In genomic region chr8:71701414-71702086, GRCm38 (mm10) we compare ENCODE assay signal across 8 mouse cellular contexts. TPM values are rescaled to one million over a fixed set of nuclear protein-coding genes. Genes with fewer than 3 reads are reported as not detected.
DNase-seq lines count a peak whose midpoint lies in the region; ATAC-seq and TF ChIP-seq lines count a peak whose summit lies in the region.

Gene B3gnt3 (minus strand): TSS chr8:71701789.

- no peaks in the 10 kb centered on the region for H3K4me1 ChIP-seq in heart, embryonic 11.5 days (ENCODE audit: control insufficient read depth, insufficient read depth, low read length)
- H3K4me1 ChIP-seq in MEL (ENCODE audit: control insufficient read depth in 1 of 2, insufficient read depth in 2 of 2, low read length in 2 of 2), result peaks cover 10 to 21% of the 10 kb centered on the region in 2 experiments
- H3K4me1 ChIP-seq in hindbrain, embryonic 15.5 days (replicated peaks), result no peaks in the 10 kb centered on the region; the same call in 1 of the 2 replicates
- peaks cover 5% of the 10 kb centered on the region; the same call in 1 of the 2 replicates for H3K4me1 ChIP-seq in midbrain, embryonic 12.5 days

- H3K4me2 ChIP-seq in heart, embryonic 11.5 days, result peak within 1 kb of the TSS; percentile 61
- peak within 1 kb of the TSS; percentile 18 for H3K4me2 ChIP-seq in hindbrain, embryonic 15.5 days
- H3K4me2 ChIP-seq in midbrain, embryonic 12.5 days (replicated peaks), result 0 out of 2 replicates have a peak within 1 kb of the TSS, but pooled peaks have one; percentile 4

- no peak for TF ChIP-seq CTCF in MEL (IDR thresholded peaks at IDR 0.05 in 2 of 3, conservative IDR thresholded peaks at IDR 0.05 in 1 of 3; ENCODE audit: control insufficient read depth in 1 of 3, insufficient read depth in 1 of 3, low read depth in 2 of 3, low read length in 3 of 3, poor library complexity in 1 of 3, severe bottlenecking in 1 of 3)

- H3K36me3 ChIP-seq in heart, embryonic 11.5 days (ENCODE audit: control insufficient read depth, insufficient read depth, low read length), result no peaks in the 10 kb centered on the region
- H3K36me3 ChIP-seq in MEL (ENCODE audit: control insufficient read depth in 1 of 2, insufficient read depth in 2 of 2, low read length in 2 of 2), result peaks cover 0 to 8% of the 10 kb centered on the region in 2 experiments; a peak in 2 of 4 replicates
- H3K36me3 ChIP-seq in hindbrain, embryonic 15.5 days, result no peaks in the 10 kb centered on the region
- no peaks in the 10 kb centered on the region for H3K36me3 ChIP-seq in midbrain, embryonic 12.5 days

- intact Hi-C loops in heart, postnatal 14 days (cut with DNase I), result no loop called here

- 15% methylated on average over 32 of the region's 34 CpGs for WGBS in heart, embryonic 11.5 days (ENCODE audit: insufficient replicate concordance)
- WGBS in hindbrain, embryonic 15.5 days, result 19% methylated on average over 30 of the region's 34 CpGs
- 24% methylated on average over 33 of the region's 34 CpGs for WGBS in midbrain, embryonic 12.5 days

- no peak for TF ChIP-seq POLR2A in MEL (IDR thresholded peaks at IDR 0.05; ENCODE audit: control insufficient read depth in 1 of 2, insufficient read depth in 1 of 2, low read depth in 1 of 2, low read length in 2 of 2, poor library complexity in 1 of 2)

- no peak within 1 kb of the TSS for H3K9ac ChIP-seq in heart, embryonic 11.5 days (ENCODE audit: low read depth, low read length)
- peak within 1 kb of the TSS; percentile 51 for H3K9ac ChIP-seq in MEL (ENCODE audit: control insufficient read depth, low read depth, low read length, poor library complexity, severe bottlenecking)
- no peak within 1 kb of the TSS for H3K9ac ChIP-seq in hindbrain, embryonic 15.5 days
- no peak within 1 kb of the TSS; the same call in 1 of the 2 replicates for H3K9ac ChIP-seq in midbrain, embryonic 12.5 days (replicated peaks)

- H3K27me3 ChIP-seq in heart, embryonic 11.5 days (ENCODE audit: control insufficient read depth, insufficient read depth, low read length), result peaks cover 50% of the 10 kb centered on the region
- no peaks in the 10 kb centered on the region for H3K27me3 ChIP-seq in MEL (ENCODE audit: control insufficient read depth in 1 of 2, insufficient read depth in 2 of 2, low read length in 2 of 2)
- peaks cover 61% of the 10 kb centered on the region for H3K27me3 ChIP-seq in hindbrain, embryonic 15.5 days
- H3K27me3 ChIP-seq in midbrain, embryonic 12.5 days, result peaks cover 81% of the 10 kb centered on the region

- no peak for ATAC-seq in heart, embryonic 11.5 days (replicated peaks; ENCODE audit: insufficient number of reproducible peaks, low FRiP score, low TSS enrichment)
- ATAC-seq in hindbrain, embryonic 15.5 days (ENCODE audit: low FRiP score, low read depth), result no peak
- ATAC-seq in midbrain, embryonic 12.5 days (ENCODE audit: low FRiP score, low read depth), result no peak

- no peak within 1 kb of the TSS for H3K27ac ChIP-seq in heart, embryonic 11.5 days (ENCODE audit: low read depth, low read length)
- peak within 1 kb of the TSS; percentile 39 for H3K27ac ChIP-seq in MEL (ENCODE audit: control insufficient read depth, low read depth, low read length)
- H3K27ac ChIP-seq in hindbrain, embryonic 15.5 days (replicated peaks), result no peak within 1 kb of the TSS
- no peak within 1 kb of the TSS for H3K27ac ChIP-seq in midbrain, embryonic 12.5 days (replicated peaks)

- no peaks in the 10 kb centered on the region for H3K9me3 ChIP-seq in heart, embryonic 11.5 days (replicated peaks; ENCODE audit: control insufficient read depth, low read length)
- H3K9me3 ChIP-seq in MEL (replicated peaks; ENCODE audit: insufficient read depth, low read length), result no peaks in the 10 kb centered on the region
- H3K9me3 ChIP-seq in hindbrain, embryonic 15.5 days, result no peaks in the 10 kb centered on the region
- no peaks in the 10 kb centered on the region for H3K9me3 ChIP-seq in midbrain, embryonic 12.5 days

- H3K4me3 ChIP-seq in heart, embryonic 11.5 days (ENCODE audit: low read depth, low read length), result peak within 1 kb of the TSS; percentile 27
- peak within 1 kb of the TSS; percentile 45 to 47 for H3K4me3 ChIP-seq in MEL (ENCODE audit: control insufficient read depth in 1 of 2, insufficient read depth in 1 of 2, low read depth in 2 of 2, low read length in 2 of 2)
- H3K4me3 ChIP-seq in hindbrain, embryonic 15.5 days, result peak within 1 kb of the TSS; percentile 16; the same call in 1 of the 2 replicates
- 0 out of 2 replicates have a peak within 1 kb of the TSS, but pooled peaks have one; percentile 0 for H3K4me3 ChIP-seq in midbrain, embryonic 12.5 days

- no peak for TF ChIP-seq RAD21 in MEL (IDR thresholded peaks at IDR 0.05; ENCODE audit: low read depth, low read length)

- TF ChIP-seq EP300 in MEL (IDR thresholded peaks at IDR 0.05; ENCODE audit: low read depth in 1 of 2, low read length in 2 of 2), result no peak

- H3K79me2 ChIP-seq in MEL (ENCODE audit: control insufficient read depth, insufficient read depth, low read length, poor library complexity), result no peaks in the 10 kb centered on the region

- no peak for DNase-seq in heart, postnatal 14 days
- no peak for DNase-seq in MEL (ENCODE audit: low read depth, low spot score)
- no peak for DNase-seq in frontal cortex, postnatal 36 days (ENCODE audit: low spot score in 2 of 2)
- DNase-seq in gastrocnemius, postnatal 4 days (ENCODE audit: low spot score in 2 of 2), result no peak
- no peak for DNase-seq in right cerebral cortex, postnatal 4 days

TF ChIP-seq in MEL, 35 proteins besides CTCF, POLR2A, EP300 and RAD21:
- TF ChIP-seq ELF1 (IDR thresholded peaks at IDR 0.05; ENCODE audit: low read depth, low read length), result no peak
- TF ChIP-seq MXI1 (IDR thresholded peaks at IDR 0.05; ENCODE audit: low read depth, low read length), result no peak
- no peak for TF ChIP-seq MEF2A (IDR thresholded peaks at IDR 0.05; ENCODE audit: extremely low read depth, insufficient replicate concordance, low read depth, low read length, poor library complexity, severe bottlenecking)
- no peak for TF ChIP-seq TBP (IDR thresholded peaks at IDR 0.05; ENCODE audit: low read depth, low read length)
- no peak for TF ChIP-seq NELFE (IDR thresholded peaks at IDR 0.05; ENCODE audit: low read depth, low read length)
- no peak for TF ChIP-seq RCOR1 (IDR thresholded peaks at IDR 0.05; ENCODE audit: low read depth, low read length)
- no peak for TF ChIP-seq USF2 (IDR thresholded peaks at IDR 0.05; ENCODE audit: borderline replicate concordance in 1 of 2, insufficient read depth in 1 of 2, low read depth in 1 of 2, low read length in 2 of 2)
- TF ChIP-seq NRF1 (IDR thresholded peaks at IDR 0.05; ENCODE audit: insufficient read depth, low read depth, low read length, poor library complexity, severe bottlenecking), result no peak
- TF ChIP-seq ZC3H11A (IDR thresholded peaks at IDR 0.05; ENCODE audit: low read depth, low read length), result no peak
- no peak for TF ChIP-seq MYB (IDR thresholded peaks at IDR 0.05; ENCODE audit: low read depth, low read length)
- no peak for TF ChIP-seq MAZ (IDR thresholded peaks at IDR 0.05; ENCODE audit: low read depth, low read length)

RNA-seq across cellular contexts. Expression of gene B3gnt3, which starts in this region (rescaled TPM):
- 1.4 and 1.8 TPM in 2 replicates for polyA plus RNA-seq in heart, embryonic 11.5 days (2014; fragmentation: Nextera tagmentation; extraction: Ambion mirVana)
- 10 to 100 TPM in 1 of 2 experiments, 1 to 10 TPM in 1; 9.4 to 11.4 TPM for total RNA-seq in heart, postnatal 14 days (2021)
- 0.10 and 0.19 TPM in 2 replicates for total RNA-seq in MEL (2012; rRNA removed)
- under 1 TPM in 1 of 2 experiments, not detected in 1; 0.84 TPM for polyA plus RNA-seq in MEL (2012; ENCODE audit: insufficient read depth in 1 of 2, insufficient read length in 2 of 2, low read depth in 1 of 2, low replicate concordance in 2 of 2, missing spikeins in 1 of 2)
- 0.45 and 0.52 TPM in 2 replicates for polyA plus RNA-seq in hindbrain, embryonic 15.5 days (2015; fragmentation: Nextera tagmentation; extraction: Ambion mirVana)
- 0.55 and 0.66 TPM in 2 replicates for polyA plus RNA-seq in midbrain, embryonic 12.5 days (2016; fragmentation: Nextera tagmentation; extraction: Ambion mirVana)
- total RNA-seq in gastrocnemius, postnatal 4 days (2021), result 1 to 10 TPM; 4.1 to 4.5 TPM

Comparison
In these comparisons a context has a peak if more than half of its experiments do, and no peak if none do; other contexts are left out.
1. H3K4me2 ChIP-seq: peak in every context shown above with its lines; median percentile 61 in heart, embryonic 11.5 days; 18 in hindbrain, embryonic 15.5 days; 4 in midbrain, embryonic 12.5 days.